27 mouse cellular contexts compared by ENCODE assay signal in the genomic region with DNA sequence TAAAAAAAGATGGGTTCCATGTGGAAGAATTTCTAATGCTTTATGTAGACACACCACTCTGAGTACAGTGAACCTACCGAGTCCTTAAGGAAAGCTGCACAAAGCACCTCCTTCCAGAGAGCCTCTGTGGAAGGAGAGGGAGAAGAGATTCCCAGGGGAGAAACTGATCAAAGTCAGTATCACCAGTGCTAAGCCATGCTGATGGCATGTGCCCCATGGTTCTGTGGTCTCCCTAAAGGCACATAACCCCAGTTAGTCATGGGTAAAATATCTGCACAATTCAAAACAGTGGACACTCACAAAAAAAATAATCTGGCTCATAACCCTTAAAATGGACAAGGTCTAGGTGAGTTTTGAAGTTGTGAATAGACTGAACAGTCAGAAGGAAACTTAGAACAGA. TPM values are rescaled to one million over a fixed set of nuclear protein-coding genes. Genes with fewer than 3 reads are reported as not detected.
"Had no signal": no experiment of that assay in that cellular context is flagged by ENCODE, and none has a peak within 500 bp of the region (broad histone marks: within the 10 kb centered on the region; RNA-seq: fewer than 3 reads in every experiment).

No protein-coding gene starts in this region.

- H3K27me3 ChIP-seq: liver, embryonic 15.5 days; lung, embryonic 15.5 days; megakaryocyte, embryonic 14.5 days; midbrain, embryonic 13.5 days; midbrain, embryonic 15.5 days; neural tube, embryonic 13.5 days; neural tube, embryonic 15.5 days; stomach, embryonic 15.5 days had no signal

- ATAC-seq: liver, postnatal 0 days; lung, postnatal 0 days; midbrain, embryonic 13.5 days; midbrain, embryonic 15.5 days had no signal

- H3K4me1 ChIP-seq: liver, embryonic 15.5 days; lung, embryonic 15.5 days; midbrain, embryonic 13.5 days; midbrain, embryonic 15.5 days; neural tube, embryonic 13.5 days; neural tube, embryonic 15.5 days; stomach, embryonic 15.5 days had no signal

- H3K27ac ChIP-seq: liver, embryonic 15.5 days; lung, embryonic 15.5 days; macrophage; midbrain, embryonic 13.5 days; midbrain, embryonic 15.5 days; neural tube, embryonic 13.5 days; neural tube, embryonic 15.5 days; stomach, embryonic 15.5 days; stomach, postnatal 0 days had no signal

- H3K9ac ChIP-seq: liver, embryonic 15.5 days; liver, postnatal 0 days; lung, embryonic 15.5 days; midbrain, embryonic 13.5 days; midbrain, embryonic 15.5 days; neural tube, embryonic 13.5 days; neural tube, embryonic 15.5 days; stomach, embryonic 15.5 days had no signal

- DNase-seq: liver, postnatal 0 days; lung, adult 2 months; lung, postnatal 14 days; lung, postnatal 36 days; retina, postnatal 1 day; right cerebral cortex, adult 18-20 months; right cerebral cortex, postnatal 14 days; thymus, adult 2 months; thymus, postnatal 14 days; thymus, postnatal 36 days had no signal

- H3K9me3 ChIP-seq: liver, embryonic 15.5 days; lung, embryonic 15.5 days; midbrain, embryonic 15.5 days; stomach, embryonic 15.5 days had no signal

- H3K4me2 ChIP-seq: liver, embryonic 15.5 days; lung, embryonic 15.5 days; midbrain, embryonic 11.5 days; midbrain, embryonic 13.5 days; midbrain, embryonic 15.5 days; neural tube, embryonic 13.5 days; neural tube, embryonic 15.5 days; stomach, embryonic 15.5 days had no signal

- H3K4me3 ChIP-seq: liver, embryonic 15.5 days; lung, embryonic 15.5 days; megakaryocyte, embryonic 14.5 days; midbrain, embryonic 13.5 days; midbrain, embryonic 15.5 days; myocyte; neural tube, embryonic 13.5 days; neural tube, embryonic 15.5 days; stomach, embryonic 15.5 days had no signal

RNA-seq across cellular contexts. Expression of a gene that starts 13.7 kb away (rescaled TPM):
- total RNA-seq: megakaryocyte progenitor cell, adult 5-6 weeks had no signal
- polyA plus RNA-seq: liver, embryonic 15.5 days; liver, postnatal 0 days; lung, adult 2 months; lung, embryonic 15.5 days; lung, postnatal 0 days; macrophage; midbrain, embryonic 11.5 days; midbrain, embryonic 13.5 days; midbrain, embryonic 15.5 days; myocyte; neural tube, embryonic 11.5 days; neural tube, embryonic 13.5 days; neural tube, embryonic 15.5 days; spleen, adult 2 months; stomach, embryonic 15.5 days; stomach, postnatal 0 days; testis, adult 2 months; thymus, adult 2 months had no signal
